Mouse (Mus musculus) intestine, postnatal 0 days (tissue): ENCODE results near the gene Psmd5. TPM values are rescaled to one million over a fixed set of nuclear protein-coding genes. Genes with fewer than 3 reads are reported as not detected.
A peak's percentile ranks its signal among the peaks of the same experiment; 100 is the strongest.

Experiments used
- ATAC-seq: fragments of 200-750 bp; cut with Nextera tagmentation; 2 replicates; pipeline ENCODE4 v1.8.0; 2017; ENCODE audit warnings: mild to moderate bottlenecking, moderate TSS enrichment, moderate library complexity
- H3K27ac ChIP-seq: fragments of 300-500 bp; sonication (generic); 2 replicates; pipeline ENCODE4 v1.5.1; 2014; ENCODE audit warnings: mild to moderate bottlenecking, low read depth, low read length, moderate library complexity
- H3K27me3 ChIP-seq: fragments of 300-500 bp; sonication (generic); replicated peaks from 2 replicates; pipeline ENCODE4 v1.6.1; 2014; ENCODE audit warnings: low read length, mixed read lengths; ENCODE audit not compliant: control insufficient read depth, insufficient read depth
- H3K36me3 ChIP-seq: fragments of 300-500 bp; sonication (generic); 2 replicates; pipeline ENCODE4 v1.6.1; 2014; ENCODE audit warnings: mild to moderate bottlenecking, moderate library complexity; ENCODE audit not compliant: control insufficient read depth, insufficient read depth
- H3K4me1 ChIP-seq: fragments of 300-500 bp; sonication (generic); replicated peaks from 2 replicates; pipeline ENCODE4 v1.6.1; 2014; ENCODE audit warnings: antibody characterized with exemption, low read length, mixed read lengths; ENCODE audit not compliant: control insufficient read depth, insufficient read depth
- H3K4me2 ChIP-seq: fragments of 300-500 bp; sonication (generic); replicated peaks from 2 replicates; pipeline ENCODE4 v1.6.1; 2014; ENCODE audit warnings: low read depth, mild to moderate bottlenecking, moderate library complexity
- H3K4me3 ChIP-seq: fragments of 300-500 bp; sonication (generic); 2 replicates; pipeline ENCODE4 v1.5.1; 2014; ENCODE audit warnings: low read depth, low read length
- H3K9ac ChIP-seq: fragments of 300-500 bp; sonication (generic); 2 replicates; pipeline ENCODE4 v1.6.1; 2014; ENCODE audit warnings: mild to moderate bottlenecking, low read depth, low read length
- H3K9me3 ChIP-seq: fragments of 300-500 bp; sonication (generic); 2 replicates; pipeline ENCODE4 v1.6.1; 2016; ENCODE audit warnings: mixed run types; ENCODE audit not compliant: control insufficient read depth
- CTCF ChIP-seq: sonication (generic); IDR thresholded peaks from 2 replicates; pipeline ENCODE4 v1.5.1; 2016; ENCODE audit warnings: low read depth, mild to moderate bottlenecking, control low read depth, antibody characterized with exemption, moderate library complexity
- WGBS: fragments of 180-500 bp; shearing (Covaris S2); extraction: QIAGEN DNeasy Blood & Tissue Kit; methylation state at CpG from one replicate; pipeline ENCODE4 v1.1.7; 2014; 5-methylcytosine and 5-hydroxymethylcytosine counted together
- polyA plus RNA-seq: library from polyadenylated mRNA; unstranded; fragments of >200 nt; fragmentation: Nextera tagmentation; extraction: Ambion mirVana; gene quantifications from 2 replicates; pipeline ENCODE4 v1.2.1, GENCODE M21; 2015

The Psmd5 gene
- polyA plus RNA-seq, 1 experiment from 2014 or later: 47.5 TPM

DNA sequence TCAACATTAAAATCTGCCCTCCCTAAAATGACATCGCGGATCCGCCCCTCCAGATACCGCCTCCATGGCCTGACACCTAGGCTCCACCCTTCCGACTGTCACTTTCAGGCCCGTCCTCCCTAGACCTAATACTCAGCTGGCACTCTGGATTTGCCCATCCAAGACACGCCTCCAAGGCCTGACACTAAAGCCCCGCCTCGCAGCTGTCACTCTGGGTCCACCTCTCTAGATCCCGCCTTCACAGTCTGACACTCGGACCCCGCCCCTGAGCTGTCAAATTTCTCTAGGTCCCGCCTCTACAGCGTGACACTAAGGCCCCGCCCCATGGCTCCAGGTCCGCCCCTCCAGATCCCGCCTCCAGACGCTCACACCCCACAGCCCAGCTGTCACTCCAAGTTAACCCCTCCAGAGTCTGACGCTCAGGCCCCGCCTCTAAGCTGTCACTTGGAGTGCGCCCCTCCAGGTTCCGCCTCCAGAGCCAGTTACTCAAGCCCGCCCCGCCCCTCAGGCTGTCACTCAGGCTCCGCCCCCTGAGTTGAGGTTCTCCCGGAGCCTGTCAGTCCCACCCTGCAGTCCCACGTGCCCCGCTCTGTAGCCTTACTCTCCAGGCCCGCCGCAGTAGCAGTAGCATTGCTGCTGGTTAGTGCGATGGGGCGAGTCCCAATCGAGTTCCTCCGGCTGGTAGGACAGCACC is 30.2 kb upstream of the Psmd5 start:
- Histone ChIP-seq H3K4me1 (no peaks in the 10 kb centered on the region), H3K9me3 (no peaks in the 10 kb centered on the region), H3K27ac (peak overlapping the region; percentile 58; the same call in 1 of the 2 replicates), H3K4me2 (peak overlapping the region; percentile 60), H3K27me3 (no peaks in the 10 kb centered on the region), H3K36me3 (peaks cover 20% of the 10 kb centered on the region), H3K9ac (no peak overlapping the region), H3K4me3 (peak overlapping the region; percentile 22)
- ATAC-seq: peak; percentile 96
- WGBS: under 1% methylated on average over 34 of the region's 34 CpGs
- TF ChIP-seq CTCF: no peak

DNA sequence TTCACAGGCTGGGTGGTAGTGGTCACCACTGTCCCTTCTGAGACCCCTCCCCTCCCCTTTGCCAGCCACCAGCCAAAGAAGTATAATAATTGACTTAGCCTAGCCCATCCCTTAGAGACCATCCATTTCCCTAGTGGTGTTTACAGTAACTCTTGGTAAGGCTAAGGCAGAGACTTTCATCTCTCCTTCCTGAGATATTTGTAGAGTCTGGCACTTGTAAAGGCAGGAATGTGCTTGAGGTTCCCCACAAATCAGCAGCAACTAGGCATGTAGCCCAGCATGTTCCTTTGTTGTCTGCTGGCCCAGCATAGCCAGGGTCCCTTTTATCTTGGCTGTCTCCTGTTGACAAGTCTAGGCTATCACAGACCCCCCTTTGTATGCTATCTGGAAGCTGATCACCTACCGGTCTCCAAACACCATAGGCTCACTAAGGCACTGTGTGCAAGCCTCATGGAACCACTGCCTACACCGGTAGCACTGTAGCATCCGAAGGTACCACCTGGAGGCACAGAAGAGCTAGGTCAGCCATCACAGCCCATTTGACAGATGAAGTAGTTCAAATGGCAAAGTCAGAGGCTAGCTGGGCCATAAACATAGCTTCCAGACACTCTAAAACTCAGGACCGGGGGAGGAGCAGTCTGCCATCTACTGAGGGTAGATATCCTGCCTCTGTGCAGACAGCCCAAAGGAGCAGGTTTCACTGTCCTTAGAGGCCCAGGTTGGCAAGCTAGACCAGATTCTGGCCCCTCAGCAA is 29.1 kb upstream of the Psmd5 start:
- no peaks in the 10 kb centered on the region for H3K4me1 ChIP-seq

DNA sequence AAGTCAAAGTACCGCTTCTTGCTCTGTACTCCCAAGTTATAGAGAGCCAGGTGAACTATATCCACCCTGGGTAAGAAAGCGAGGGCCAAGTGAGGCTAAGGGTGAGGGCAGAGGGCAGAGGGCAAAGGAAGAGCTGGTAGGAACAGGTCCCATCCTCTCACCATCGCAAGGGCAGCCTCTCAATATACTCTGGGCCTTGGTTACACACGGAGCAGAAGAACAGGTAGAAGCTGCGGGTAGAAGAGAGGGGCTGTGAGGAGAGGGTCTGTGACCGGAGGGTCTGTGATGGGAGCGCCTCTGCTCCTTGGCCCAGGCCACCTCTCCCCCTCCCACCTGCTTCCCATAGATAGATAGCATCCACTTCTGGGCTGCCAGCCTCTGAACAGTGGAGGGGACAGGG is 28.4 kb upstream of the Psmd5 start:
- no peak for ATAC-seq
- Histone ChIP-seq H3K9me3 (no peaks in the 10 kb centered on the region), H3K4me2 (no peak overlapping the region), H3K9ac (no peak overlapping the region), H3K4me3 (no peak overlapping the region), H3K27ac (no peak overlapping the region), H3K27me3 (no peaks in the 10 kb centered on the region), H3K36me3 (peaks cover 14% of the 10 kb centered on the region; the same call in 1 of the 2 replicates), H3K4me1 (no peaks in the 10 kb centered on the region)
- 87% methylated on average over 7 of the region's 7 CpGs for WGBS
- no peak for TF ChIP-seq CTCF

More for the DNA sequence above, 29.1 kb upstream of the Psmd5 start:
- no peak for TF ChIP-seq CTCF
- WGBS: 64% methylated on average over 4 of the region's 4 CpGs
- no peaks in the 10 kb centered on the region for H3K27me3 ChIP-seq
- H3K27ac ChIP-seq: peak overlapping the region; percentile 58; the same call in 1 of the 2 replicates
- no peak overlapping the region for H3K9ac ChIP-seq
- H3K4me2 ChIP-seq: no peak overlapping the region
- H3K4me3 ChIP-seq: no peak overlapping the region
- no peaks in the 10 kb centered on the region for H3K9me3 ChIP-seq
- H3K36me3 ChIP-seq: peaks cover 15% of the 10 kb centered on the region
- ATAC-seq: no peak

DNA sequence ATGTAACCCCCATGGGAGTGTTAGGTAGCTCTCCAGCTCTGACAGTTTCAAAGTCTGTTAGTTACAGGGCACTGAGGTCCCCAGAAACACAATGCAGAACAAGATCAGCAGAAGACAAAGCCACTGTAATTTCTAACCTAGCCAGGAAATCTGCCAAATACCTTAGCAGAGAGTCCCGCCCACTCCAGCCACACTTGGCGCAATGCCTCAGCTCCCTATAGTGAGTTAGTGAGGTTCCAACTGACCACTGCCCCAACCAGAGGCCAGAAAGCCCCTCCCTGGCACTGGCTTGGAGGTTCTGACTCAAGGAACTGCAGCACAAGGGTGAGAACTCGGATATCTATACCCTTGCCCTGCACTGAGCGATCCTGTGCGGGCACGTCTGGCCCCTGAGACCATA is 28.0 kb upstream of the Psmd5 start:
- Histone ChIP-seq H3K4me3 (no peak overlapping the region), H3K27me3 (no peaks in the 10 kb centered on the region), H3K4me1 (no peaks in the 10 kb centered on the region), H3K9ac (no peak overlapping the region), H3K36me3 (peaks cover 14% of the 10 kb centered on the region; the same call in 1 of the 2 replicates), H3K9me3 (no peaks in the 10 kb centered on the region), H3K4me2 (no peak overlapping the region), H3K27ac (no peak overlapping the region)
- no peak for ATAC-seq
- TF ChIP-seq CTCF: no peak
- WGBS: 86% methylated on average over 6 of the region's 6 CpGs

- no peak for ATAC-seq
- Histone ChIP-seq H3K4me1 (no peaks in the 10 kb centered on the region), H3K27ac (no peak overlapping the region), H3K4me2 (no peak overlapping the region), H3K36me3 (peaks cover 20% of the 10 kb centered on the region; the same call in 1 of the 2 replicates), H3K9ac (no peak overlapping the region), H3K27me3 (no peaks in the 10 kb centered on the region), H3K4me3 (no peak overlapping the region), H3K9me3 (no peaks in the 10 kb centered on the region)
- no peak for TF ChIP-seq CTCF
- WGBS: 79% methylated on average over 4 of the region's 4 CpGs
Observed at GRCm38 (mm10) chr2:34901726-34902125, 27.0 kb upstream of the Psmd5 start.

DNA sequence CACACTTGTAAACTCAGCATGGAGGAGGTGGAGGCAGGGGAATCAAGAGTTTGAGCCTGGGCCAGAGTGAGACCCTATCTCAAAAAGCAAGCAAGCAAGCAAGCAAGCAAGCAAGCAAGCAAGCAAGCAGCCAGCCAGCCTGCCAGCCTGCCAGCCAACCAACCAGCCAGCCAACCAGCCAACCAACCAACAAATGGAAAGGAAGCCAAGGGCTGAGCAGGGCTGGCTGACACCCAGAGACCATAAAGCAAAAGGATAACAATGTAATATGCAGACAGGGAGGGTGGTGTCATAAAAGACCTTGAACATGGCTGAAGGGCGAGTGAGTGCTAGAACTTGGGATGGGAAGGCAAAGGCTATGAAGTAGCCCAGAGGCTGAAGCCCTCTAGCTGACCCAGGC is 25.6 kb upstream of the Psmd5 start:
- ATAC-seq: no peak
- no peak overlapping the region for H3K9ac ChIP-seq
- 85% methylated on average over 1 of the region's 1 CpGs for WGBS

More for the DNA sequence above, 25.6 kb upstream of the Psmd5 start:
- H3K4me2 ChIP-seq: no peak overlapping the region
- no peaks in the 10 kb centered on the region for H3K9me3 ChIP-seq
- no peak overlapping the region for H3K4me3 ChIP-seq
- H3K27ac ChIP-seq: no peak overlapping the region
- H3K36me3 ChIP-seq: peaks cover 20% of the 10 kb centered on the region; the same call in 1 of the 2 replicates
- H3K27me3 ChIP-seq: no peaks in the 10 kb centered on the region
- no peaks in the 10 kb centered on the region for H3K4me1 ChIP-seq
- no peak for TF ChIP-seq CTCF
